Comparison of ENCODE assay signal across 8 mouse cellular contexts in genomic region chr1:36367698-36368097, GRCm38 (mm10). TPM values are rescaled to one million over a fixed set of nuclear protein-coding genes. Genes with fewer than 3 reads are reported as not detected.
DNase-seq lines count a peak whose midpoint lies in the region; ATAC-seq and TF ChIP-seq lines count a peak whose summit lies in the region.

No protein-coding gene starts in this region.

- no peak for ATAC-seq in heart, embryonic 11.5 days (replicated peaks; ENCODE audit: insufficient number of reproducible peaks, low FRiP score, low TSS enrichment)
- ATAC-seq in forebrain, embryonic 14.5 days: no peak
- no peak for ATAC-seq in limb, embryonic 14.5 days (ENCODE audit: low FRiP score, low read depth)
- no peak for ATAC-seq in stomach, embryonic 15.5 days (ENCODE audit: insufficient read depth, low FRiP score, low read depth)

- peaks cover 9% of the 10 kb centered on the region for H3K4me1 ChIP-seq in heart, embryonic 11.5 days (ENCODE audit: control insufficient read depth, insufficient read depth, low read length)
- H3K4me1 ChIP-seq in ES-E14 (ENCODE audit: control insufficient read depth in 2 of 2, insufficient read depth in 2 of 2, low read length in 2 of 2, poor library complexity in 1 of 2): peaks cover 0 to 7% of the 10 kb centered on the region in 2 experiments; a peak in 1 of 4 replicates
- H3K4me1 ChIP-seq in forebrain, embryonic 14.5 days (ENCODE audit: control insufficient read depth, insufficient read depth, low read length): peaks cover 11% of the 10 kb centered on the region
- peaks cover 11% of the 10 kb centered on the region for H3K4me1 ChIP-seq in limb, embryonic 14.5 days (ENCODE audit: control insufficient read depth, insufficient read depth, low read length)
- H3K4me1 ChIP-seq in stomach, embryonic 15.5 days: peaks cover 9% of the 10 kb centered on the region

- peak overlapping the region; percentile 75 for H3K4me3 ChIP-seq in heart, embryonic 11.5 days (ENCODE audit: low read depth, low read length)
- H3K4me3 ChIP-seq in ES-E14 (ENCODE audit: insufficient read depth in 1 of 2, low read depth in 1 of 2, low read length in 2 of 2, poor library complexity in 1 of 2, severe bottlenecking in 1 of 2): peak overlapping the region; percentile 80 to 95
- peak overlapping the region; percentile 90 for H3K4me3 ChIP-seq in forebrain, embryonic 14.5 days (ENCODE audit: low read depth, low read length)
- H3K4me3 ChIP-seq in limb, embryonic 14.5 days (replicated peaks; ENCODE audit: low read length): peak overlapping the region; percentile 91
- peak overlapping the region; percentile 89 for H3K4me3 ChIP-seq in stomach, embryonic 15.5 days (replicated peaks)

- TF ChIP-seq POLR2A in limb, embryonic 14.5 days (IDR thresholded peaks at IDR 0.05; ENCODE audit: borderline replicate concordance, extremely low read depth, insufficient read depth, insufficient read length): no peak

- intact Hi-C loops in heart, postnatal 25 days (cut with DNase I): loop anchor here (10.0 kb wide), 1 partner anchor 337 kb away; no protein-coding TSS in a partner anchor

- no peaks in the 10 kb centered on the region for H3K9me3 ChIP-seq in heart, embryonic 11.5 days (replicated peaks; ENCODE audit: control insufficient read depth, low read length)
- no peaks in the 10 kb centered on the region for H3K9me3 ChIP-seq in ES-E14 (ENCODE audit: control insufficient read depth, insufficient read depth, low read depth, low read length)
- no peaks in the 10 kb centered on the region for H3K9me3 ChIP-seq in forebrain, embryonic 14.5 days (replicated peaks; ENCODE audit: control insufficient read depth, low read length)
- no peaks in the 10 kb centered on the region for H3K9me3 ChIP-seq in limb, embryonic 14.5 days (ENCODE audit: control insufficient read depth, low read length)
- no peaks in the 10 kb centered on the region for H3K9me3 ChIP-seq in stomach, embryonic 15.5 days

- no peak for DNase-seq in heart, postnatal 25 days (ENCODE audit: low spot score)
- DNase-seq in ES-E14 (ENCODE audit: low read depth, low spot score): no peak
- no peak for DNase-seq in forebrain, embryonic 14.5 days (ENCODE audit: low spot score)
- DNase-seq in limb, embryonic 14.5 days (ENCODE audit: low spot score): no peak
- no peak for DNase-seq in urinary bladder, adult 2 months (ENCODE audit: low spot score)
- no peak for DNase-seq in left cerebral cortex, adult 11 months (ENCODE audit: low spot score)

- in situ Hi-C loops in ES-E14 (cut with MboI; ENCODE audit: low sequenced_read_pairs in 2 of 2, unreplicated experiment in 2 of 2): no loop called here

- H3K36me3 ChIP-seq in heart, embryonic 11.5 days (ENCODE audit: control insufficient read depth, insufficient read depth, low read length): peaks cover 8% of the 10 kb centered on the region
- H3K36me3 ChIP-seq in ES-E14 (ENCODE audit: control insufficient read depth, insufficient read depth, low read length, poor library complexity, severe bottlenecking): peaks cover 15% of the 10 kb centered on the region
- H3K36me3 ChIP-seq in forebrain, embryonic 14.5 days (ENCODE audit: control insufficient read depth, insufficient read depth, low read length): peaks cover 27% of the 10 kb centered on the region
- peaks cover 22% of the 10 kb centered on the region for H3K36me3 ChIP-seq in limb, embryonic 14.5 days (ENCODE audit: control insufficient read depth, insufficient read depth, low read length)
- H3K36me3 ChIP-seq in stomach, embryonic 15.5 days: peaks cover 12% of the 10 kb centered on the region

- H3K9ac ChIP-seq in heart, embryonic 11.5 days (ENCODE audit: low read depth, low read length): peak overlapping the region; percentile 56; the same call in 1 of the 2 replicates
- H3K9ac ChIP-seq in ES-E14 (ENCODE audit: insufficient read depth, low read depth, low read length, poor library complexity, severe bottlenecking): no peak overlapping the region; the same call in 1 of the 2 replicates
- peak overlapping the region; percentile 94 for H3K9ac ChIP-seq in forebrain, embryonic 14.5 days (ENCODE audit: low read length)
- H3K9ac ChIP-seq in limb, embryonic 14.5 days (ENCODE audit: low read depth, low read length, severe bottlenecking): peak overlapping the region; percentile 98
- no peak overlapping the region for H3K9ac ChIP-seq in stomach, embryonic 15.5 days

- H3K4me2 ChIP-seq in heart, embryonic 11.5 days: peak overlapping the region; percentile 73
- peak overlapping the region; percentile 80 for H3K4me2 ChIP-seq in forebrain, embryonic 14.5 days (ENCODE audit: low read length)
- H3K4me2 ChIP-seq in limb, embryonic 14.5 days (replicated peaks; ENCODE audit: low read depth, low read length, severe bottlenecking): peak overlapping the region; percentile 65
- peak overlapping the region; percentile 66 for H3K4me2 ChIP-seq in stomach, embryonic 15.5 days

- WGBS in heart, embryonic 11.5 days (ENCODE audit: insufficient replicate concordance): 57% methylated on average over 12 of the region's 12 CpGs
- WGBS in forebrain, embryonic 14.5 days: 51% methylated on average over 12 of the region's 12 CpGs
- 63% methylated on average over 12 of the region's 12 CpGs for WGBS in limb, embryonic 14.5 days
- 49% methylated on average over 12 of the region's 12 CpGs for WGBS in stomach, embryonic 15.5 days

- no peak overlapping the region for H3K27ac ChIP-seq in heart, embryonic 11.5 days (ENCODE audit: low read depth, low read length)
- no peak overlapping the region for H3K27ac ChIP-seq in ES-E14 (ENCODE audit: insufficient read depth, low read depth, low read length, poor library complexity, severe bottlenecking)
- no peak overlapping the region for H3K27ac ChIP-seq in forebrain, embryonic 14.5 days (ENCODE audit: low read depth, low read length)
- H3K27ac ChIP-seq in limb, embryonic 14.5 days (replicated peaks; ENCODE audit: low read depth, low read length): no peak overlapping the region
- H3K27ac ChIP-seq in stomach, embryonic 15.5 days: no peak overlapping the region

- no peaks in the 10 kb centered on the region for H3K27me3 ChIP-seq in heart, embryonic 11.5 days (ENCODE audit: control insufficient read depth, insufficient read depth, low read length)
- H3K27me3 ChIP-seq in forebrain, embryonic 14.5 days (replicated peaks; ENCODE audit: control insufficient read depth, insufficient read depth, low read length): no peaks in the 10 kb centered on the region
- H3K27me3 ChIP-seq in limb, embryonic 14.5 days (ENCODE audit: control insufficient read depth, insufficient read depth, low read length): no peaks in the 10 kb centered on the region
- H3K27me3 ChIP-seq in stomach, embryonic 15.5 days (replicated peaks): no peaks in the 10 kb centered on the region

TF ChIP-seq in ES-E14, 5 proteins besides CTCF, POLR2A, EP300 and RAD21:
- TF ChIP-seq HCFC1 (IDR thresholded peaks at IDR 0.05; ENCODE audit: borderline replicate concordance, insufficient read depth, low read length) (no peak), MAFK (IDR thresholded peaks at IDR 0.05; ENCODE audit: insufficient read depth, low read depth, low read length) (no peak), CHD2 (IDR thresholded peaks at IDR 0.05; ENCODE audit: low read depth, low read length) (no peak), ZNF384 (IDR thresholded peaks at IDR 0.05; ENCODE audit: low read depth, low read length) (no peak), ZC3H11A (IDR thresholded peaks at IDR 0.05; ENCODE audit: borderline replicate concordance, low read depth, low read length) (no peak)

RNA-seq across cellular contexts. Expression of gene Kansl3, which starts 1.3 kb away (rescaled TPM):
- polyA plus RNA-seq in heart, embryonic 11.5 days (2014; fragmentation: Nextera tagmentation; extraction: Ambion mirVana): 36.5 and 36.8 TPM in 2 replicates
- 10 to 100 TPM; 53.2 to 60.7 TPM for total RNA-seq in heart, postnatal 25 days (2021)
- 27.0 and 31.8 TPM in 2 replicates for total RNA-seq in ES-E14 (2012; rRNA removed)
- 18.3 and 26.7 TPM in 2 replicates for polyA plus RNA-seq in forebrain, embryonic 14.5 days (2014; fragmentation: Nextera tagmentation; extraction: Ambion mirVana)
- 63.5 and 75.2 TPM in 2 replicates for polyA plus RNA-seq in limb, embryonic 14.5 days (2012; rRNA removed)
- 38.6 and 43.9 TPM in 2 replicates for polyA plus RNA-seq in limb, embryonic 14.5 days (2014; fragmentation: Nextera tagmentation; extraction: Ambion mirVana)
- polyA plus RNA-seq in stomach, embryonic 15.5 days (2015; fragmentation: Nextera tagmentation; extraction: Ambion mirVana): 36.4 and 37.4 TPM in 2 replicates
- polyA plus RNA-seq in urinary bladder, adult 2 months (2012; rRNA removed): 47.3 and 48.4 TPM in 2 replicates

RNA-seq across cellular contexts. Expression of gene Fer1l5, which starts 4.4 kb away (rescaled TPM):
- 0.38 and 0.84 TPM in 2 replicates for polyA plus RNA-seq in heart, embryonic 11.5 days (2014; fragmentation: Nextera tagmentation; extraction: Ambion mirVana)
- total RNA-seq in heart, postnatal 25 days (2021): not detected
- total RNA-seq in ES-E14 (2012; rRNA removed): 0.13 and 0.21 TPM in 2 replicates
- 0.98 and 1.0 TPM in 2 replicates for polyA plus RNA-seq in forebrain, embryonic 14.5 days (2014; fragmentation: Nextera tagmentation; extraction: Ambion mirVana)
- 0.03 and 0.04 TPM in 2 replicates for polyA plus RNA-seq in limb, embryonic 14.5 days (2012; rRNA removed)
- polyA plus RNA-seq in limb, embryonic 14.5 days (2014; fragmentation: Nextera tagmentation; extraction: Ambion mirVana): 0.50 and 0.80 TPM in 2 replicates
- 0.84 and 0.91 TPM in 2 replicates for polyA plus RNA-seq in stomach, embryonic 15.5 days (2015; fragmentation: Nextera tagmentation; extraction: Ambion mirVana)
- polyA plus RNA-seq in urinary bladder, adult 2 months (2012; rRNA removed): 0.18 and 0.19 TPM in 2 replicates

Comparison
In these comparisons a context has a peak if more than half of its experiments do, and no peak if none do; other contexts are left out.
1. H3K9ac ChIP-seq: peak in heart, embryonic 11.5 days (single experiment), forebrain, embryonic 14.5 days (single experiment) and limb, embryonic 14.5 days (single experiment); none in ES-E14 (single experiment) and stomach, embryonic 15.5 days (single experiment).
2. Peak in every context shown above with its lines, with median percentiles within 50 percentile points of each other: H3K4me2 ChIP-seq and H3K4me3 ChIP-seq.